Mouse (Mus musculus) liver, embryonic 14.5 days (tissue): Measurements from ENCODE around the gene Slx4ip.

ENCODE experiments used
- CTCF ChIP-seq: IDR thresholded peaks from 2 replicates; pipeline ENCODE4 v1.5.1; 2016; ENCODE audit warnings: antibody characterized with exemption, low read depth, control low read depth
- EP300 ChIP-seq: IDR thresholded peaks from 2 replicates; pipeline ENCODE4 v1.6.1; 2016; ENCODE audit warnings: antibody characterized with exemption, low read depth

DNA sequence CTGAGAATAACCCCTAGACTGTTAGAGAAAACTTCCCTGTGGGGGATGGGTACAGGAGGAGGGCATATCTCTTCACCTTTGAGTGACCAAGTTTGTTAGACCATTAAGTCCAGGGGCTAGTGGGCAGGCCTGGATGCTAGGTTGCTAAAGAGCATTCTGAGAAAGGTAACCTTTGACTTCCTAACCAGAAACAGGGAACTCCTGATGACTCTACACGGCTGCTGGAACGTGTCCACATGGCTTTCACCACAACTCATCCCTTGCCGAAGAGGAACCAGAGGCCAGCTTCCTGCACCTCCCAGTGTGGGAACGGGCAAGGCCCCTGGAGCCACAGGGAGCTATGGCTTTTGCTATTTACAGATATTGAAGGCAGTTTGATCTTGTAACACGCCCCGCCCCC, 189.4 kb downstream of the Slx4ip start:
- no peak for TF ChIP-seq CTCF
- no peak for TF ChIP-seq EP300
